Mouse (Mus musculus): ENCODE measurements at regions not wholly inside any gene's neighbourhood (a gene's known extent, or its start where the extent isn't known, plus 50 kb on each side); places are given as distances from the start of the nearest gene placed in this dataset.

GRCm38 (mm10) chr3:41288066-41288465 is 205.2 kb upstream of the Pgrmc2 start:
- no peaks in the 10 kb centered on the region for H3K27me3 ChIP-seq (ENCODE audit: control insufficient read depth, insufficient read depth, low read length)
- no peak for DNase-seq (ENCODE audit: low read depth in 3 of 3, low spot score in 3 of 3)
- H3K9ac ChIP-seq (replicated peaks), result no peak overlapping the region
- peaks cover 0 to 8% of the 10 kb centered on the region in 2 experiments; a peak in 2 of 4 replicates for H3K4me1 ChIP-seq (replicated peaks; ENCODE audit: control insufficient read depth in 2 of 2, insufficient read depth in 2 of 2, low read length in 1 of 2)
- TF ChIP-seq CTCF (IDR thresholded peaks at IDR 0.05; ENCODE audit: low read depth), result no peak
- no peak for TF ChIP-seq EP300 (IDR thresholded peaks at IDR 0.05; ENCODE audit: low read depth)
- no peak for ATAC-seq (ENCODE audit: insufficient read depth)
- H3K36me3 ChIP-seq (replicated peaks; ENCODE audit: control insufficient read depth, insufficient read depth, low read depth), result no peaks in the 10 kb centered on the region
- H3K9me3 ChIP-seq (ENCODE audit: control insufficient read depth, low read length), result no peaks in the 10 kb centered on the region
- 70% methylated on average over 4 of the region's 4 CpGs for WGBS (ENCODE audit: insufficient replicate concordance)
- H3K4me2 ChIP-seq (ENCODE audit: low read depth), result no peak overlapping the region
- no peak overlapping the region for H3K4me3 ChIP-seq (ENCODE audit: insufficient read depth in 1 of 2, low read depth in 2 of 2, low read length in 2 of 2)
- H3K27ac ChIP-seq, result no peak overlapping the region

GRCm38 (mm10) chr3:41285336-41285735 is 202.5 kb upstream of the Pgrmc2 start:
- H3K9me3 ChIP-seq (ENCODE audit: control insufficient read depth, low read length), result no peaks in the 10 kb centered on the region
- ATAC-seq (ENCODE audit: insufficient read depth), result no peak
- H3K4me2 ChIP-seq (ENCODE audit: low read depth), result no peak overlapping the region
- no peak for TF ChIP-seq EP300 (IDR thresholded peaks at IDR 0.05; ENCODE audit: low read depth)
- TF ChIP-seq CTCF (IDR thresholded peaks at IDR 0.05; ENCODE audit: low read depth), result no peak
- no peak overlapping the region for H3K9ac ChIP-seq (replicated peaks)
- H3K4me1 ChIP-seq (replicated peaks; ENCODE audit: control insufficient read depth in 2 of 2, insufficient read depth in 2 of 2, low read length in 1 of 2), result peaks cover 0 to 8% of the 10 kb centered on the region in 2 experiments; a peak in 2 of 4 replicates
- H3K4me3 ChIP-seq (ENCODE audit: insufficient read depth in 1 of 2, low read depth in 2 of 2, low read length in 2 of 2), result no peak overlapping the region
- no peak for DNase-seq (ENCODE audit: low read depth in 3 of 3, low spot score in 3 of 3)
- H3K36me3 ChIP-seq (replicated peaks; ENCODE audit: control insufficient read depth, insufficient read depth, low read depth), result no peaks in the 10 kb centered on the region
- no peaks in the 10 kb centered on the region for H3K27me3 ChIP-seq (ENCODE audit: control insufficient read depth, insufficient read depth, low read length)
- H3K27ac ChIP-seq, result no peak overlapping the region
- WGBS (ENCODE audit: insufficient replicate concordance), result 65% methylated on average over 5 of the region's 5 CpGs

GRCm38 (mm10) chr3:41284897-41285296 is 202.1 kb upstream of the Pgrmc2 start:
- Histone ChIP-seq H3K9me3 (ENCODE audit: control insufficient read depth, low read length) (no peaks in the 10 kb centered on the region), H3K4me3 (ENCODE audit: insufficient read depth in 1 of 2, low read depth in 2 of 2, low read length in 2 of 2) (no peak overlapping the region), H3K9ac (replicated peaks) (no peak overlapping the region), H3K27me3 (ENCODE audit: control insufficient read depth, insufficient read depth, low read length) (no peaks in the 10 kb centered on the region), H3K4me1 (replicated peaks; ENCODE audit: control insufficient read depth in 2 of 2, insufficient read depth in 2 of 2, low read length in 1 of 2) (peaks cover 0 to 8% of the 10 kb centered on the region in 2 experiments; a peak in 2 of 4 replicates), H3K4me2 (ENCODE audit: low read depth) (no peak overlapping the region), H3K27ac (no peak overlapping the region), H3K36me3 (replicated peaks; ENCODE audit: control insufficient read depth, insufficient read depth, low read depth) (no peaks in the 10 kb centered on the region)
- DNase-seq (ENCODE audit: low read depth in 3 of 3, low spot score in 3 of 3), result no peak
- no peak for TF ChIP-seq CTCF (IDR thresholded peaks at IDR 0.05; ENCODE audit: low read depth)
- no peak for TF ChIP-seq EP300 (IDR thresholded peaks at IDR 0.05; ENCODE audit: low read depth)
- WGBS (ENCODE audit: insufficient replicate concordance), result 18% methylated on average over 13 of the region's 13 CpGs
- ATAC-seq (ENCODE audit: insufficient read depth), result no peak; the same call in 1 of the 2 replicates

GRCm38 (mm10) chr3:41282431-41283037 is 199.7 kb upstream of the Pgrmc2 start:
- Histone ChIP-seq H3K4me3 (ENCODE audit: insufficient read depth in 1 of 2, low read depth in 2 of 2, low read length in 2 of 2) (no peak overlapping the region), H3K9me3 (ENCODE audit: control insufficient read depth, low read length) (no peaks in the 10 kb centered on the region), H3K9ac (replicated peaks) (no peak overlapping the region), H3K27ac (no peak overlapping the region), H3K4me1 (replicated peaks; ENCODE audit: control insufficient read depth in 2 of 2, insufficient read depth in 2 of 2, low read length in 1 of 2) (peaks cover 0 to 8% of the 10 kb centered on the region in 2 experiments; a peak in 2 of 4 replicates), H3K4me2 (ENCODE audit: low read depth) (no peak overlapping the region), H3K36me3 (replicated peaks; ENCODE audit: control insufficient read depth, insufficient read depth, low read depth) (no peaks in the 10 kb centered on the region), H3K27me3 (ENCODE audit: control insufficient read depth, insufficient read depth, low read length) (no peaks in the 10 kb centered on the region)
- 61% methylated on average over 8 of the region's 8 CpGs for WGBS (ENCODE audit: insufficient replicate concordance)
- TF ChIP-seq CTCF (IDR thresholded peaks at IDR 0.05; ENCODE audit: low read depth) (no peak), EP300 (IDR thresholded peaks at IDR 0.05; ENCODE audit: low read depth) (no peak)
- ATAC-seq (ENCODE audit: insufficient read depth) (no peak), DNase-seq (ENCODE audit: low read depth in 3 of 3, low spot score in 3 of 3) (no peak)

GRCm38 (mm10) chr3:41276096-41276495 is 193.2 kb upstream of the Pgrmc2 start:
- no peaks in the 10 kb centered on the region for H3K9me3 ChIP-seq (ENCODE audit: control insufficient read depth, low read length)
- ATAC-seq (ENCODE audit: insufficient read depth) (no peak), DNase-seq (ENCODE audit: low read depth in 3 of 3, low spot score in 3 of 3) (no peak)
- H3K9ac ChIP-seq (replicated peaks), result no peak overlapping the region
- H3K4me2 ChIP-seq (ENCODE audit: low read depth), result no peak overlapping the region
- 66% methylated on average over 9 of the region's 9 CpGs for WGBS (ENCODE audit: insufficient replicate concordance)
- H3K4me3 ChIP-seq (ENCODE audit: insufficient read depth in 1 of 2, low read depth in 2 of 2, low read length in 2 of 2), result no peak overlapping the region
- H3K27me3 ChIP-seq (ENCODE audit: control insufficient read depth, insufficient read depth, low read length), result no peaks in the 10 kb centered on the region
- H3K4me1 ChIP-seq (replicated peaks; ENCODE audit: control insufficient read depth in 2 of 2, insufficient read depth in 2 of 2, low read length in 1 of 2), result no peaks in the 10 kb centered on the region
- no peak for TF ChIP-seq EP300 (IDR thresholded peaks at IDR 0.05; ENCODE audit: low read depth)
- no peak for TF ChIP-seq CTCF (IDR thresholded peaks at IDR 0.05; ENCODE audit: low read depth)
- no peaks in the 10 kb centered on the region for H3K36me3 ChIP-seq (replicated peaks; ENCODE audit: control insufficient read depth, insufficient read depth, low read depth)
- no peak overlapping the region for H3K27ac ChIP-seq
